Mouse (Mus musculus) adrenal gland, adult 2 months (tissue): ENCODE measurements around the gene Hes7. TPM values are rescaled to one million over a fixed set of nuclear protein-coding genes. Genes with fewer than 3 reads are reported as not detected.

Source experiments
- DNase-seq: peaks from one replicate; pipeline ENCODE4 v3.0.0; 2021
- polyA plus RNA-seq: library from polyadenylated mRNA; depleted of rRNA; stranded (reverse); fragments of >200 nt; gene quantifications from 2 replicates; pipeline ENCODE4 v1.2.3, GENCODE M21; 2012; rRNA removed
- total RNA-seq, 2 experiments: library from RNA; stranded (reverse); gene quantifications; 2 replicates each; pipeline ENCODE4 v1.2.3; 2021

Hes7 gene
- total and polyA plus RNA-seq, 3 experiments: 1.3 TPM; not detected in 2

DNA sequence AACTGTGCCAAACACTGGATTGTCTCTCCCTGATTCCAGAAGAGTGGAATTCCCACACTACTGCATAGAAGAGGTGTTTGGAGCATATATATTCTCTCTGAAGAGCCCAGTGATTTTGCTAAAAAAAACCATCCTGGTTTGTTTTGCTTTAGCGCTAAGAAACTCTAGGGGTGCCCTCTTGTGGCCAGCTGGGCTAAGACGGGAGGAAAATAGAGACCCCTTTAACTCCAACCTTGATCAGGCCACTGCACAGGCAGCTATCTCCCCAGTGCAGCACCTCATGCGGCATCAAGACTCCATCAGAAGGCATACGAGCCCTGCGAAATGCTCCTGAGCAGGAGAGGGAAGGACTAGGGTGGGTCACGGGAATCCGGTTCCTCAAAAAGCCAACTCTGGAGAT is 30.2 kb downstream of the Hes7 start:
- DNase-seq: peak; percentile 65

DNA sequence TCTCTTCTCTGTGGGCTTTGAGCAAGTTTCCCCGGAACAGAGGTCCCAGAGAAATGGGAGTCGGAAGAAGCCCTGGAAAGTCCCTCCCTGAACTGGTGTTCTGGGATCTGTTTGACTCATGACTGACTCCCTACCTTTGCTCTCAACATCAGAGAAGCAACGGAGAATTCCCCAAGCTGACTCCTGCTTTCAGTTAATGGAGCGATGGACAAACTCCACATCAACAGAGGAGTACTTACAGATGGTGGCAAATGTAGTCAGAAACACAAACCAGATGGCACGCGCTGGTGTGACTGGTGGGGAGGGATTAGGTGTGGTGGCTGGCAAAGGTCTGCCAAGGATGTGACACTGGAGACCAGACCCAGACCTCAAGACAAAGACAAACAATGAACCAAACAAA is 30.8 kb downstream of the Hes7 start:
- DNase-seq: no peak

DNA sequence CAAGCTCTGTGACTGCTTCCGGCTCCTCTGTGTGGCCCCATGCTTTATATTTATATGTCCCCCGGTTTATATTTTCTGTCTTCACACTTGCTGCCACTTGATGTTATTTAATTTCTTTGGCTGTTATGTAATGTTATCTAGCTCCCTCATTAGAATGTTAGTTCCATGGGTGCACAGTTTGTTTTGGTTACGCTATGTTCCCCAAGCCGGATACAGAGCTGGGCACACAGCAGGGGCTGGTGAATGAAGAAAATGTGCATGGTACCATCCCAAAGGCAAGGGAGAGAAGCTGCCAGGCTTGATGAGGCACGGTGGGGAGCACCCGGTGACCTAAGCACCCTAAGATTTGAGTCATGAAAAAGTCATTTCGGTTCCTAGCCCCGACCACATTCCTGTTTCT is 33.6 kb downstream of the Hes7 start:
- no peak for DNase-seq

GRCm38 (mm10) chr11:69155351-69155750 is 35.1 kb downstream of the Hes7 start:
- DNase-seq: no peak

GRCm38 (mm10) chr11:69156800-69157199 is 36.6 kb downstream of the Hes7 start, which contains the start of gene Alox12b:
Gene Alox12b, plus strand, starts transcription at chr11:69156989.
- DNase-seq: no peak

GRCm38 (mm10) chr11:69169313-69169712 is 49.1 kb downstream of the Hes7 start:
- no peak for DNase-seq

DNA sequence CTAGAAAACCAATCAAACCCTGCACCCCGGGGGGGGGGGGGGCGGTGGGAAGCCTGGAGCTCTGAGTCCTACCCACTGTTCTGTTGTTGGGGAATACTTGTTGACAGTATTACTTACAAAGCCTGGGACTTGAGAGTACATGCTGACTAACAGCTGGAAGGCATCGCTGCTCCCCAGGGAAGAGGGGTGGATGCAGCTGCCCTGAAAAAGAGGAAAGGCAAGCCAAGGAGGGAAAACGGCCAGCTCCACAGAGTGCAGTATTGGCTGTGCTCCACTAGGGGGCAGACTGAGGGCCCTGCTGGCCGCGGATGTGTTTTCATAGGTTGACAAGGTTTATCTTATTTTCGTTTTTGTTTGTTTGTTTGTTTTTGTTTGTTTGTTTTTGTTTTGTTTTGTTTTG is 51.4 kb downstream of the Hes7 start:
- DNase-seq: peak; percentile 61

DNA sequence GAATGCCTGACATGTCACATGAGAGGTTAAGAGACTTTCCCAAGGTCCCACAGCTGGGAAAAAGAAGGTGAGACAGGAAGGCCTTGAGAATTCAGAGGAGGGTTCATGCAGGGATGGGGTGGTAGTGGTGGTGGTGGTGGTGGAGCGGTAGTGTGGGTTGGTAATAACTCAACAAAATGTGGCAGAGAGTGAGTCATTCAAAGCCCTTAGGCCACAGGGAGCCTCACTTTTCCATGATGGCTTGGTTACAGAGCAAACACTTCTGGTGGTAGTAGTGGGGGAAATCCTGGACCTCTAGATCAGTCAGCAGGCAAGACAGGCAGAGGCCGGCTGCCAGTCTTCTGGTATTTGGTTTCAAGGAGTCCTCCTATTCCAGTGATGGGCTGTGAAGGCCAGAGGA is 52.4 kb downstream of the Hes7 start:
- peak; percentile 43 for DNase-seq

Other genes starting within 250 kb of the Hes7 start
- gene Ndel1, start 248.5 kb upstream of the Hes7 start, total RNA-seq: 10 to 100 TPM; 60.6 to 98.0 TPM
- gene Ndel1, start 248.5 kb upstream of the Hes7 start, polyA plus RNA-seq: 156 and 186 TPM in 2 replicates
- under 1 TPM in 1 of 2 experiments, not detected in 1; 0.09 TPM for gene Rnf222, start 231.9 kb upstream of the Hes7 start, total RNA-seq
- 0.23 and 0.39 TPM in 2 replicates for gene Rnf222, start 231.9 kb upstream of the Hes7 start, polyA plus RNA-seq
- 1,000 to 10,000 TPM; 1,114 to 1,327 TPM for gene Rpl26, start 218.8 kb upstream of the Hes7 start, total RNA-seq
- 146 and 179 TPM in 2 replicates for gene Rpl26, start 218.8 kb upstream of the Hes7 start, polyA plus RNA-seq
- gene Odf4, start 193.3 kb upstream of the Hes7 start, total RNA-seq: not detected
- not detected in 2 replicates for gene Odf4, start 193.3 kb upstream of the Hes7 start, polyA plus RNA-seq
- 10 to 100 TPM; 15.2 to 21.6 TPM for gene Arhgef15, start 162.9 kb upstream of the Hes7 start, total RNA-seq
- gene Arhgef15, start 162.9 kb upstream of the Hes7 start, polyA plus RNA-seq: 133 and 183 TPM in 2 replicates
- gene Slc25a35, start 152.3 kb upstream of the Hes7 start, total RNA-seq: 10 to 100 TPM; 40.4 to 45.9 TPM
- gene Slc25a35, start 152.3 kb upstream of the Hes7 start, polyA plus RNA-seq: 61.3 and 78.3 TPM in 2 replicates
- gene Rangrf, start 145.2 kb upstream of the Hes7 start, total RNA-seq: 10 to 100 TPM; 13.5 to 31.2 TPM
- 16.9 and 17.8 TPM in 2 replicates for gene Rangrf, start 145.2 kb upstream of the Hes7 start, polyA plus RNA-seq
- 10 to 100 TPM; 23.7 to 28.6 TPM for gene Pfas, start 111.9 kb upstream of the Hes7 start, total RNA-seq
- gene Pfas, start 111.9 kb upstream of the Hes7 start, polyA plus RNA-seq: 14.5 and 16.7 TPM in 2 replicates
- gene Ctc1, start 104.5 kb upstream of the Hes7 start, total RNA-seq: 10 to 100 TPM; 21.8 to 26.6 TPM
- gene Ctc1, start 104.5 kb upstream of the Hes7 start, polyA plus RNA-seq: 37.8 and 39.7 TPM in 2 replicates
- gene Aurkb, start 74.8 kb upstream of the Hes7 start, total RNA-seq: 1 to 10 TPM; 1.7 to 2.8 TPM
- gene Aurkb, start 74.8 kb upstream of the Hes7 start, polyA plus RNA-seq: 10.8 and 11.2 TPM in 2 replicates
- 10 to 100 TPM; 21.3 to 26.4 TPM for gene Borcs6, start 60.7 kb upstream of the Hes7 start, total RNA-seq
- 38.9 and 41.4 TPM in 2 replicates for gene Borcs6, start 60.7 kb upstream of the Hes7 start, polyA plus RNA-seq
- gene Tmem107, start 49.6 kb upstream of the Hes7 start, total RNA-seq: 10 to 100 TPM in 1 of 2 experiments, 1 to 10 TPM in 1; 9.5 to 16.9 TPM
- gene Tmem107, start 49.6 kb upstream of the Hes7 start, polyA plus RNA-seq: 46.6 and 49.1 TPM in 2 replicates
- 100 to 1,000 TPM; 104 to 130 TPM for gene Vamp2, start 31.9 kb upstream of the Hes7 start, total RNA-seq
- gene Vamp2, start 31.9 kb upstream of the Hes7 start, polyA plus RNA-seq: 425 and 479 TPM in 2 replicates
- gene Per1, start 25.2 kb upstream of the Hes7 start, total RNA-seq: 10 to 100 TPM; 55.0 to 75.9 TPM
- gene Per1, start 25.2 kb upstream of the Hes7 start, polyA plus RNA-seq: 41.3 and 76.1 TPM in 2 replicates
- under 1 TPM; 0.59 to 0.78 TPM for gene 9130213A22Rik, start 2.2 kb downstream of the Hes7 start, total RNA-seq
- gene 9130213A22Rik, start 2.2 kb downstream of the Hes7 start, polyA plus RNA-seq: 2.3 and 3.0 TPM in 2 replicates
- 1 to 10 TPM in 1 of 2 experiments, under 1 TPM in 1; 0.79 to 1.0 TPM for gene Aloxe3, start 5.5 kb downstream of the Hes7 start, total RNA-seq
- gene Aloxe3, start 5.5 kb downstream of the Hes7 start, polyA plus RNA-seq: 1.4 and 2.5 TPM in 2 replicates
- gene Alox12b, start 36.6 kb downstream of the Hes7 start, total RNA-seq: not detected
- not detected in 2 replicates for gene Alox12b, start 36.6 kb downstream of the Hes7 start, polyA plus RNA-seq
- gene Alox8, start 77.4 kb downstream of the Hes7 start, total RNA-seq: not detected
- gene Alox8, start 77.4 kb downstream of the Hes7 start, polyA plus RNA-seq: not detected in 2 replicates
- not detected for gene Gucy2e, start 116.6 kb downstream of the Hes7 start, total RNA-seq
- gene Gucy2e, start 116.6 kb downstream of the Hes7 start, polyA plus RNA-seq: not detected in 2 replicates
- gene Cntrob, start 203.4 kb downstream of the Hes7 start, total RNA-seq: 1 to 10 TPM; 4.4 to 6.5 TPM
- gene Cntrob, start 203.4 kb downstream of the Hes7 start, polyA plus RNA-seq: 5.9 and 6.2 TPM in 2 replicates
- gene Trappc1, start 203.6 kb downstream of the Hes7 start, total RNA-seq: 10 to 100 TPM; 81.3 to 83.5 TPM
- 18.4 and 23.4 TPM in 2 replicates for gene Trappc1, start 203.6 kb downstream of the Hes7 start, polyA plus RNA-seq
- 10 to 100 TPM in 1 of 2 experiments, 1 to 10 TPM in 1; 6.0 to 10.5 TPM for gene Kcnab3, start 205.9 kb downstream of the Hes7 start, total RNA-seq
- 9.0 and 12.6 TPM in 2 replicates for gene Kcnab3, start 205.9 kb downstream of the Hes7 start, polyA plus RNA-seq
- 1 to 10 TPM; 3.3 to 6.8 TPM for gene Rnf227, start 220.1 kb downstream of the Hes7 start, total RNA-seq
- 0.88 and 1.1 TPM in 2 replicates for gene Rnf227, start 220.1 kb downstream of the Hes7 start, polyA plus RNA-seq
- gene Chd3, start 249.0 kb downstream of the Hes7 start, total RNA-seq: 10 to 100 TPM; 71.0 to 92.8 TPM
- 83.4 and 107 TPM in 2 replicates for gene Chd3, start 249.0 kb downstream of the Hes7 start, polyA plus RNA-seq